Mouse (Mus musculus) bone marrow macrophage, adult 2 months (primary cell): ENCODE results near the gene Edrf1. TPM values are rescaled to one million over a fixed set of nuclear protein-coding genes. Genes with fewer than 3 reads are reported as not detected.
"Not testable (repeated sequence)": the region's sequence is repeated elsewhere in the genome, so short reads cannot be mapped to it uniquely, and the experiment has no call there.

ENCODE experiments used
- H3K27ac ChIP-seq: 2 replicates; pipeline ENCODE4 v1.5.1; 2012; ENCODE audit warnings: low read depth, low read length; ENCODE audit not compliant: insufficient read depth
- H3K4me1 ChIP-seq: 2 replicates; pipeline ENCODE4 v1.6.1; 2012; ENCODE audit warnings: low read length; ENCODE audit not compliant: control insufficient read depth, insufficient read depth
- H3K4me3 ChIP-seq: 2 replicates; pipeline ENCODE4 v1.5.1; 2012; ENCODE audit warnings: mild to moderate bottlenecking, low read length, moderate library complexity; ENCODE audit not compliant: insufficient read depth
- CTCF ChIP-seq: IDR thresholded peaks from 2 replicates; pipeline ENCODE4 v1.5.1; 2012; ENCODE audit warnings: low read depth, mild to moderate bottlenecking, low read length, moderate library complexity
- POLR2A ChIP-seq: IDR thresholded peaks from 2 replicates; pipeline ENCODE4 v1.6.1; 2012; ENCODE audit warnings: mild to moderate bottlenecking, low read depth, low read length, borderline replicate concordance
- polyA plus RNA-seq: library from polyadenylated mRNA; stranded (reverse); fragments of >200 nt; gene quantifications from 2 replicates; pipeline ENCODE4 v1.2.4, GENCODE M21; 2012; ENCODE audit not compliant: missing spikeins, insufficient read depth, insufficient read length

The Edrf1 gene
- polyA plus RNA-seq, 1 experiment, result 8.3 TPM

DNA sequence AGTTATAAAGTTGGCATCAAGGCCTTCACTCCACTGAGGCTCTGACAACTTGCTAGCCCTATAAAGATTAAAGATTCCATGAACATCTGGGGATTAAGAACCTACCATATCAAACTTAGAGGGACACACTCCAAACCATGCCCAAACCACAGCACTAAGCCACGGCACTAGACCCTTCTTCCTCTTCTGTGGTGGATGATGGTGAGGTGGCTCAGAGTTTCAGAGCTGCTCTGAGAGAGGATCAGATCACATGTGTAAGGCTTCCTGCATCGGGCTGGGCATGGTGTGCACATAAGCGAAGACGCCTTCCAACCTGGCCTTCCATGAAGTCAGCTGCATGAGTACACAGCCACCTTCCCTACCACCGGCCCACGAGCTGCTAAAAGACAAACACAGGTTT, 47.4 kb downstream of the Edrf1 start:
- Histone ChIP-seq H3K4me3 (no peak overlapping the region), H3K4me1 (no peaks in the 10 kb centered on the region; the same call in 1 of the 2 replicates), H3K27ac (no peak overlapping the region)
- no peak for TF ChIP-seq POLR2A
- no peak for TF ChIP-seq CTCF

DNA sequence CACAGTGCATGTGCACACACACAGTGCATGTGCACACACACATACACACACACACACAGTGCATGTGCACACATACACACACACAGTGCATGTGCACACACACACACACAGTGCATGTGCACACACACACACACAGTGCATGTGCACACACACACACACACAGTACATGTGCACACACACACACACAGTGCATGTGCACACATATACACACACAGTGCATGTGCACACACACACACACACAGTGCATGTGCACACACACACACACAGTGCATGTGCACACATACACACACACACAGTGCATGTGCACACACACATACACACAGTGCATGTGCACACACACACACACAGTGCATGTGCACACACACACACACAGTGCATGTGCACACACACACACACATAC, 48.3 kb downstream of the Edrf1 start:
- H3K4me3 ChIP-seq, H3K4me1 ChIP-seq, H3K27ac ChIP-seq: not testable (repeated sequence)

DNA sequence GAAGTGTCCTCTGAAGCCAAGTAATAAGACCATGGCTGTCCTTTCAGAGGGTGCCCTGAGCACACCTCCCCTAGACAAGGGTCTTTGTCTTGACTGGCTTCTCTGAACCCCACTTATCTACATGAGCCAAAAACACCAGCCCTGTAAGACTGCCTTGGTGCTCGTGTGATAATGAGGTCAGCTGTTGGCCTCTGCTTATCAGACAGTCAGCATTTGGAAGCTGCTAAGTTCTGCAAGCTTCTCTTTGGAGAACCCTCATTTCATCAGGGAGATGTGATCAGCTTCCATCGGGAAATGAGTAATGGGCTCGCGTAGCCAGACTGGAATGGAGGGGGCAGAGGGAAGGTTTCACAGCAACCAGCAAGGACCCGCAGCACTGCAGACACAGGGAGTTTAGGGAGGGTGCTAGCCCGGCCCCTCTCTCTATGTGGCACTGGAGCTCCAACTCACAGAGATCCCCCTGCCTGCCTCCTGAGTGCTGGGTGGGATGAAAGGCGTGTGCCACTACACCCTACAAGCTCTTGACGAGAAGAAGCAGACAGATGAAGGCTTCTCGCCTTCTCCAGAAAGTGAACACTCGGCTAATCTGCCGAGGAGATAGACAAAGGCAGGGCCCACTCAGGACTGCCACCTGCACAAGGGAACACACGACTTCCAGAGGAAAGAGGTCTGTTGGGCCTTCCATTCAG, 60.8 kb downstream of the Edrf1 start:
- H3K4me3 ChIP-seq, result no peak overlapping the region
- H3K4me1 ChIP-seq, result no peaks in the 10 kb centered on the region
- no peak overlapping the region for H3K27ac ChIP-seq
- TF ChIP-seq POLR2A (no peak), CTCF (no peak)

DNA sequence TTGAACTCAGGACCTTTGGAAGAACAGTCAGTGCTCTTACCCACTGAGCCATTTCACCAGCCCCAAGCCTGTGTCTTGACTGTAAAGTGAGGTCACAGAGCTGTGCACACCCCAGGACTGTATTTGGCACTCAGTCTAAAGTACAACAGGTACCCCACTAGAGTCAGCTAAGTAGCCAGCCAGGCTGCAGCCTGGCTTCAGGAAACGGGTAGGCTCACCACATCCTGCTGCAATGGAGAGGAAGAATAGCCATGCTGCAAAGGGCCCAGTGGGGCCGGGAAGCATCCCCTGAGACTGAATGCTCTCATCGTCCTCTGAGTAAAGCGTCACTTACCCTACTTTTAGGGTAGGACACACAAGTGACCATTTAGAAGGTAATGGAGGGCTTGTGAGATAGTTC, 62.5 kb downstream of the Edrf1 start:
- TF ChIP-seq CTCF, result no peak
- no peak for TF ChIP-seq POLR2A
- Histone ChIP-seq H3K4me1 (no peaks in the 10 kb centered on the region), H3K27ac (no peak overlapping the region), H3K4me3 (no peak overlapping the region)

DNA sequence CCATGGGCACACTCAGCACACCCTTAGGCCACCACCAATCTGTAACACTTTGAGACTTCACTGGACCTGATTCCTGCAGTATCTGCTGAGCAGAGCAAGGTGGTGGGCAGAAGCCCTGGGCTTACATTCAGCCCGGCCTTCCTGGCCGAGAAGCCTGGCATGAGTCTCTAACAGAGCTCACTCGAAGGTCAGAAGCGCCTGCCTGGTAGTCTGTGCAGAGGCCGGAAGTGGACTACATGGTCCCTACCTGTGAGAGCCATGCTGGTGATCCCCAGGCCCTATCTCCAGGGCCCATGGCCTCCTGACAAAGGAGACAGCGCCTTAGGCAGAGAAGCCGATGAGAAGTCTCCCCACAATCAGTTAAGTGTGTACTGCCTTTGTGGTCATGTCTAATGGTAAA, 64.0 kb downstream of the Edrf1 start:
- Histone ChIP-seq H3K27ac (no peak overlapping the region), H3K4me1 (no peaks in the 10 kb centered on the region), H3K4me3 (no peak overlapping the region)
- no peak for TF ChIP-seq POLR2A
- TF ChIP-seq CTCF, result no peak

DNA sequence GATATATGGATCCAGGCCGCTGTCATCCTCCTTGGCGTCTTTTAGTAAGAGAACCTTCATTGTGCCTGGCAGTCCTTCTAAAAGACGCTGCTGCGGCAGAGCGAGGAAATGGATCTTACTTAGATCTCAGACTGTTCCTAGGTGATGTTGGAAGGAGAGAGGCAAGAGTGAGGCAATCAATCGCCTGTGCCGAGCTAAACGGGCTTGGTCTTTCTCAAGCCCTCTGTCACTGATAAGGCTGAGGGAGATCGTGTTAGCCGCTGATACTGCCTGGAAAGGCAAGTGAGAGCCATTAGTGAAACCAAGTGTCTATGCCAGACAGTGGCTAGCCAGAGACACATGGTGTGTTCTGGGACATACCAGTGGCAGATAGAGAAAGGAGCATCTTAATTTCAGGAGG, 65.0 kb downstream of the Edrf1 start:
- no peaks in the 10 kb centered on the region for H3K4me1 ChIP-seq
- no peak overlapping the region for H3K27ac ChIP-seq
- no peak overlapping the region for H3K4me3 ChIP-seq
- TF ChIP-seq CTCF (no peak), POLR2A (no peak)

DNA sequence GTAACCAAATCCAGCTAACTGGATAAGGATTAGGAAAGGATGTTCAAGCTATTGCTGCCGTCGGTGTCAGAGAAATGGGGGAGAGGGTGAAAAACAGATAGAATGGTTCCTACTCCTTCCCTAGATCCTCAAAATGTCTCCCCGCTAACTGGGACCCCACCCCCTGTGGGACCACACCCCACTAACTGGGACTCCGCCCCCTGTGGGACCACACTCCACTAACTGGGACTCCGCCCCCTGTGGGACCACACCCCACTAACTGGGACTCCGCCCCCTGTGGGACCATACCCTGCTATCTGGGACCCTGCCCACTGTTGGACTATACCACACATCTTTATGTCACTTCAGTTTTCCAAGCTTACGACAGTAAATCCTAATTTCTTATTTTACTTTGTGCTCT, 66.6 kb downstream of the Edrf1 start:
- Histone ChIP-seq H3K4me1 (no peaks in the 10 kb centered on the region), H3K27ac (no peak overlapping the region), H3K4me3 (no peak overlapping the region)
- TF ChIP-seq CTCF, result no peak
- no peak for TF ChIP-seq POLR2A

DNA sequence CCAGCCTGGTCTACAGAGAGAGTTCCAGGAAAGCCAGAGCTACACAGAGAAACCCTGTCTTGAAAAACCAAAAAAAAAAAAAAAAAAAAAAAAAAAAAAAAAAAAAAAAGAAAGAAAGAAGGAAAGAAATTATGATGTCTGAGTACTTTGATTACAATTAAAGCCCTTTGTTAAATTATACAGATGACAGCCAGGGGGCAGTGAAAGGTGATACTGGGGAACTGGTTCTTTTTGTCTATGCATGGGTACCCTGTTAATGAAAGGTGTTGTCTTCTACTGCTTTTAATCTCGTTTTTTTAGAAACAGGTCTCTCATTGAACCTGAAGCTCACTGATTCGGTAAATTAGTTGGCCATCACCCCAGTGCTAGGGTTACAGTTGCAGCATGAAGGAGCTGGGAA, 70.0 kb downstream of the Edrf1 start:
- TF ChIP-seq CTCF (no peak), POLR2A (no peak)
- H3K27ac ChIP-seq, result no peak overlapping the region
- no peaks in the 10 kb centered on the region for H3K4me1 ChIP-seq
- H3K4me3 ChIP-seq, result no peak overlapping the region

DNA sequence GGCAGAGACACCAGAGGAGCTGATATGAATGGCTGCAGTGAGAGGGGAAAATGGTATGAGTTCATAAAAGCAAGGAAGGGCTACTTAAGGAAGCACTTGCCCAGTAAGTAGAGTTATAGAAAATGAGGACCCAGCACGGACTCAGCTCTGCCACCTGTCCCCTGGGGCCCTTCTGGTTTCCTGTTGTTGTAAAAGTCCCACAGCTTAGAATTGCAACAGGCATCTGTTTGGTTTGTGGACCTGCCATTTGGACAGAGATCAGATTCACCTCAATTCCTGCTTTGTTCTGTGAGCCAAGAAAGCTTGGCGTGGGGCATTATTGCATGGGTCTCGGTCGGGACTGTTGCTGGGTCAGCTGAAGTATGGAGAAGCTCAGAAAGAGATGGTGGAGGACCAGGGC, 78.0 kb downstream of the Edrf1 start:
- no peaks in the 10 kb centered on the region for H3K4me1 ChIP-seq
- TF ChIP-seq CTCF (no peak), POLR2A (no peak)
- H3K27ac ChIP-seq, result no peak overlapping the region
- no peak overlapping the region for H3K4me3 ChIP-seq

DNA sequence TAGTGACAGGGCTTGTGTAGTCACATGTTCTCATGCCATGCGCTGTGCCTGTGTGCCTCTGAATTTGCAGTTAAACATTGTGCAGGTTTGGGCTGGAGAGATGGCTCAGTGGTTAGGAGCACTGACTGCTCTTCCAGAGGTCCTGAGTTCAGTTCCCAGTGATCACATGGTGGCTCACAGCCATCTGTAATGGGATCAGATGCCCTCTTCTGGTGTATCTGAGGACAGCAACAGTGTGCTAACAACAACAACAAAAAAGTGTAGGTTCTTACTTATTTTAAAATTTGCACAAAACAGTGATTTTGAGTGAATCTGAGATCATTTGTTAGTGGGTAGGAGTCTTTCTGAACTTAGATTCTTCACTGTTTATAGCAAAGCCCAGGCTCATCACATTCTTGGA, 81.2 kb downstream of the Edrf1 start:
- H3K4me3 ChIP-seq, result no peak overlapping the region
- H3K4me1 ChIP-seq, result no peaks in the 10 kb centered on the region
- TF ChIP-seq CTCF (no peak), POLR2A (no peak)
- no peak overlapping the region for H3K27ac ChIP-seq

DNA sequence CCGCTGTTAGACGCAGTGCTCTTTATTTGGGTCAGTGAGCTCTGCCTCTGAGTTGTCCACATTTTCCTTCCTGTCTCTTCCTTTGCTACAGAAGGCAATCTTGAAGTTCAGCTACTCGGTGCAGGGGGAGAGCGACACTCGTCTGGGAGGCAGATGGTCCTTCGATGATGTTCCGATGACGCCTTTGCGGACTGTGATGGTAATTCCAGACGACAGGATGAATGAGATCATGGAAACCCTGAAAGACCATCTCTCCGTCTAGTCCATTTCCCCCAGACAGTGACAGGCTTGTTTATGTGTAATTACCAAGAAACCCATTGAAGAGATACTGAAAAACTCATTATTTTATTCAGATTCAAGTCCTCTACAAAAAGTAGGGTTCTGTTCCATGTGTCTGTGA, 83.3 kb downstream of the Edrf1 start:
- Histone ChIP-seq H3K4me3 (no peak overlapping the region), H3K27ac (no peak overlapping the region), H3K4me1 (no peaks in the 10 kb centered on the region)
- TF ChIP-seq CTCF, result no peak
- no peak for TF ChIP-seq POLR2A

Other genes with a start within 250 kb of the Edrf1 start
- not detected in 2 replicates for gene Tex36, start 35.4 kb upstream of the Edrf1 start, polyA plus RNA-seq
- gene Mmp21, start 42.5 kb downstream of the Edrf1 start, polyA plus RNA-seq, result not detected in 2 replicates
- gene Bccip, start 71.8 kb downstream of the Edrf1 start, polyA plus RNA-seq, result 54.1 and 65.1 TPM in 2 replicates
- gene Uros, start 72.5 kb downstream of the Edrf1 start, polyA plus RNA-seq, result 9.4 and 10.3 TPM in 2 replicates
- not detected in 2 replicates for gene Fank1, start 139.3 kb downstream of the Edrf1 start, polyA plus RNA-seq
- gene Dhx32, start 145.2 kb downstream of the Edrf1 start, polyA plus RNA-seq, result 13.7 and 16.0 TPM in 2 replicates